Mouse (Mus musculus) spleen, adult 2 months (tissue): Measurements from ENCODE around the gene Rab40b. TPM values are rescaled to one million over a fixed set of nuclear protein-coding genes. Genes with fewer than 3 reads are reported as not detected.

Experiments used
- DNase-seq, 2 experiments: peaks; one replicate each; pipeline versions ENCODE4 v3.0.0 to v3.0.0-alpha.2; 2012 to 2021; ENCODE audit warnings: low spot score in 2 of 2, low read depth in 1 of 2
- H3K27ac ChIP-seq: fragments of 200-500 bp; 2 replicates; pipeline ENCODE4 v1.5.1; 2012; ENCODE audit warnings: low read length, inconsistent platforms; ENCODE audit not compliant: insufficient read depth
- H3K27me3 ChIP-seq: fragments of 200-500 bp; 2 replicates; pipeline ENCODE4 v1.6.1; 2012; ENCODE audit warnings: mild to moderate bottlenecking, moderate library complexity, low read length, inconsistent platforms; ENCODE audit not compliant: control insufficient read depth, insufficient read depth
- H3K36me3 ChIP-seq: fragments of 200-500 bp; 2 replicates; pipeline ENCODE4 v1.6.1; 2012; ENCODE audit warnings: mild to moderate bottlenecking, low read length, inconsistent platforms; ENCODE audit not compliant: control insufficient read depth, insufficient read depth
- H3K4me1 ChIP-seq: fragments of 200-500 bp; 2 replicates; pipeline ENCODE4 v1.6.1; 2011; ENCODE audit warnings: inconsistent platforms; ENCODE audit not compliant: control insufficient read depth, insufficient read depth, insufficient read length
- H3K4me3 ChIP-seq: fragments of 200-500 bp; 2 replicates; pipeline ENCODE4 v1.5.1; 2011; ENCODE audit warnings: mild to moderate bottlenecking, inconsistent platforms; ENCODE audit not compliant: insufficient read depth, insufficient read length; ENCODE audit errors: extremely low read depth
- CTCF ChIP-seq: fragments of 200-500 bp; IDR thresholded peaks from 2 replicates; pipeline ENCODE4 v1.5.1; 2011; ENCODE audit warnings: mild to moderate bottlenecking, inconsistent platforms; ENCODE audit not compliant: insufficient read depth, insufficient read length, insufficient replicate concordance; ENCODE audit errors: extremely low read depth
- POLR2A ChIP-seq: fragments of 200-500 bp; IDR thresholded peaks from 2 replicates; pipeline ENCODE4 v1.6.1; 2011; ENCODE audit warnings: low read depth, low read length, inconsistent platforms
- WGBS: fragments of 180-500 bp; shearing (Covaris S2); methylation state at CpG from one replicate; pipeline ENCODE4 v1.1.7; 2018; 5-methylcytosine and 5-hydroxymethylcytosine counted together
- polyA plus RNA-seq: library from polyadenylated mRNA; depleted of rRNA; stranded (reverse); fragments of >200 nt; gene quantifications from 2 replicates; pipeline ENCODE4 v1.2.3, GENCODE M21; 2012

Rab40b gene
- polyA plus RNA-seq, 1 experiment, result 0.67 TPM

DNA sequence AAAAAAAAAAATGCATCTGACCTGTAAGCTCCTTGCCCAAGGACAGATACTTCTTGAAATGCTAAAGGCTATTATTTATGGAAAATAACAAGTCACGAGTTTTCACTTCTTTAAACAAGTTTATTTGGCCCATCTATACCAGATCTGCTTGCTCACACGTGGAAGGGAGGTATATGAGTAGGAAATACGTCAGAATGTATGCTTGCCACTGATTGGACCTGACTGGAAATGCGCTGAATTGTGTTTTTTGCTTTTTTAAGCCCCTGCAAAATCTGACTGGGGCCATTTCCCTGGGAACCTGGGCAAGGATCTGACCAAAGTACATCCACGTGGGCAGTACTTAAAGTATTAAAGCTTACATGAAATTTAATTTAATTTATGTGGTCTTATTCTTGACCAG lies 32.3 kb upstream of the Rab40b start:
- Histone ChIP-seq H3K36me3 (no peaks in the 10 kb centered on the region), H3K4me3 (no peak overlapping the region), H3K27ac (no peak overlapping the region), H3K4me1 (peaks cover 4% of the 10 kb centered on the region; the same call in 1 of the 2 replicates), H3K27me3 (no peaks in the 10 kb centered on the region)
- WGBS, result 62% methylated on average over 5 of the region's 5 CpGs
- DNase-seq, result no peak
- TF ChIP-seq CTCF (no peak), POLR2A (no peak)

DNA sequence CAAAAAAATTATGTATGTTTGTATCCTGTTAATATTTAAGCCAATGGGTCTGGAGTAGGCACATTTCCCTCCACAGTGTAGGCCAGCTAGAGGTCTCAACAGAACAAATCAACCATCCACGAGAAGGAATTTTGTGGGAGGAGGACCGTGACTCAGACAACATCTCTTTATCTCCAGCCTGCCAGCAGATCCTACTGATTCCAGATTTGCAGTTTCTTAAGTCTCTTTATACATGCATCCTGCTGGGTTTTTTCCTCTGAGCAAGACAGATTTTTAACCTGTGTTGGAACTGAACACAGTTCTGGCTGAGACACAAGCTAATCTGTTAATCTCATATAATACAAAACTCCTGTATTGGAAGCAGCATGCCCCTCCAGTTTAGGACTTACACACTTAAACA lies 30.9 kb upstream of the Rab40b start:
- Histone ChIP-seq H3K4me3 (no peak overlapping the region), H3K27ac (no peak overlapping the region), H3K36me3 (no peaks in the 10 kb centered on the region), H3K4me1 (peaks cover 4% of the 10 kb centered on the region; the same call in 1 of the 2 replicates), H3K27me3 (no peaks in the 10 kb centered on the region)
- no peak for DNase-seq
- TF ChIP-seq POLR2A (no peak), CTCF (no peak)
- 85% methylated on average over 2 of the region's 2 CpGs for WGBS

DNA sequence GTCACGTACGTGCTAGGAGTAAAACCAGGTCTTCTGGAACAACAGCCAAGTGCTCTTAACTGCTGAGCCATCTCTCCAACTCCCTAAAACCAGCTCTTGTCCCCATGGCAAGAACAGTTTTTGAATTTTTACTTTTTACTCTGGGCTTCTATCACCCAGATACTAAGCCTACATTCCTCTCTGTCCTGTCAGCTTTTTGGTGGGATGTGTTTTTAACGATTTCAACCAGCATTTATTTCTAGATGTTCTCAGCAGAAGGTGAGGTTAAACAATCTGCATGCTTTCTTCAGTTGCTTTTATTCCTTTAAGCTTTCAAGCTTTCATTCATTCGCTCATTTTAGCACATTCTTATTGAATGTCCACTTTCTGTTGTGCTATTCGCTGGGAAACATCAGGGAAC lies 29.9 kb upstream of the Rab40b start:
- Histone ChIP-seq H3K27me3 (no peaks in the 10 kb centered on the region), H3K4me1 (peaks cover 4% of the 10 kb centered on the region; the same call in 1 of the 2 replicates), H3K4me3 (no peak overlapping the region), H3K27ac (no peak overlapping the region), H3K36me3 (no peaks in the 10 kb centered on the region)
- 85% methylated on average over 5 of the region's 5 CpGs for WGBS
- TF ChIP-seq POLR2A (no peak), CTCF (no peak)
- no peak for DNase-seq

DNA sequence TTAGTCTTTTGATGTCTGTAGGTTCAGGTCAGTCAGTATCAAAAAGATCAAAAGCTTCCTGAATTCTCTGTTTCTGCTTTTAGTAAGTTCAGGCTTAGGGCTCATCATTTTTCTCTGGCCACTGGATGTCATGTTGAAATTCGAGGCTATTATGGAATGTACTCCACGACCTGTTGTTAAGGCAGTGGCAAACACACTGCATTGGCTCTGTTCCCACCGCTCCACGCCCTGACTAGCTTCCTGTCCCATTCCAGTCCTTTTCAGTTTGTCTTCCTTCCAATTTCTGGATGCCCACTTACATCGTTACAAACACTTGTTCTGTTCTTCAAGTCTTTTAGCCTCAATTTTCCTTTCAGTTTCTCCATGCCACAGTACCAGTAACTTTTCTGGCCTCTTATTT lies 27.3 kb upstream of the Rab40b start:
- TF ChIP-seq CTCF (no peak), POLR2A (no peak)
- Histone ChIP-seq H3K4me1 (no peaks in the 10 kb centered on the region), H3K4me3 (no peak overlapping the region), H3K27ac (no peak overlapping the region), H3K27me3 (no peaks in the 10 kb centered on the region), H3K36me3 (no peaks in the 10 kb centered on the region)
- 68% methylated on average over 5 of the region's 5 CpGs for WGBS
- no peak for DNase-seq

DNA sequence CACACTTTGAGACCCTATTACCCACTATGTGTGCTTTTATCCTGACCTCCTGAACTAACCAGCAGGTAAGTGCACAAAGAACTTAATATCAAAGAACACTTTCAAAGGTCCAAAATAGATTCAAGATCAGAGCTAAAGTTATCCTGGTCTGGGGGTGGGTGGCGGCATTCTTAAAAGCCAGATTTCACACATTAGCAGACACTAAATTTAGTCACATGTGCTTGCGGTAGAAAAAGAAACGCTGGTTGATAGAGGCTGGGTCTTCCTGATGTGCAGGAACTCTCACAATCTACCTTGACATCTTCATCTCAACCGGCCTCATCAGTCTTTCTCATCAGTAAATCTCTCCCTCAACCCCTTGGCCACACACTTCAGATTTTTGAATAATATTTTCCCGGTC lies 26.7 kb upstream of the Rab40b start:
- WGBS, result 80% methylated on average over 5 of the region's 5 CpGs
- TF ChIP-seq POLR2A (no peak), CTCF (no peak)
- no peak for DNase-seq
- H3K27me3 ChIP-seq, result no peaks in the 10 kb centered on the region
- no peak overlapping the region for H3K4me3 ChIP-seq
- H3K36me3 ChIP-seq, result no peaks in the 10 kb centered on the region
- H3K27ac ChIP-seq, result no peak overlapping the region
- no peaks in the 10 kb centered on the region for H3K4me1 ChIP-seq

DNA sequence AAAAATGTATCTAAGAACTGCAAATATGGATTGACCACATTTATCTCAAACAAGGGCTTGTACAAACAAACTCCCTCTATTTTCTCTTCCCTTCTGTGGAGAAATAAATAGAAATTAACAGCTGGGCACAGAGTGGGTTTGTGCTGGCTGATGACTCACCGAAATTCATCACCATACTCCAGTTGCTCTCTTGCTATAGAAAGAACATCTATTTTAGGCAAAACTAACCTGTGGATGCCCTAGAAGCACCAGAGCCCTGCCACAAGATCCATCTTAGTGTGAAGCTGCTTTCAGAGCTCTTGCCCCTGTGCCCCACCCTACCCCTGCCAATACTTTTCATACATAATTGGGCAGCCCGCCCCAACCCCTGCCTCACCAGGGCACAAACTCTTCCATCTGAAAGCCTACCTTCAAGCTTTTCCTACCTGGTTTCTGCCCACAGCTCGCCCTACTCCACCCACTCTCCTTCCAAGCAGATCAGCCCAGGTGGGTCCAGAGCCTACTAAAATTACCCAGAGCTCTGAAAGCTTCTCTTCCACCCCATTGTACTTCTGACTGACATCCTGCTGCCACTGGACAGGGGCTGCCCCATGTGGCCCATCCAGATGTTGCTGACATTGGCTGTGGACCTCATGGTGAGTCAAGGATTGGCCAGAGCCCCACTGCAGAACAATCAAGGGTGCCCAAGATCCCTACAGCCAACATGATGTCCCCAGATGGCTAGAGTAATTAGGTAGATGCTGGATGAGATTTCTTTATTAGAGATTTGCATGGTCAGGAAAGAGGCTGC lies 19.5 kb upstream of the Rab40b start:
- DNase-seq, result no peak
- no peaks in the 10 kb centered on the region for H3K36me3 ChIP-seq
- 75% methylated on average over 3 of the region's 3 CpGs for WGBS
- H3K27ac ChIP-seq, result no peak overlapping the region
- no peaks in the 10 kb centered on the region for H3K4me1 ChIP-seq
- H3K4me3 ChIP-seq, result no peak overlapping the region
- TF ChIP-seq CTCF (no peak), POLR2A (no peak)
- no peaks in the 10 kb centered on the region for H3K27me3 ChIP-seq

DNA sequence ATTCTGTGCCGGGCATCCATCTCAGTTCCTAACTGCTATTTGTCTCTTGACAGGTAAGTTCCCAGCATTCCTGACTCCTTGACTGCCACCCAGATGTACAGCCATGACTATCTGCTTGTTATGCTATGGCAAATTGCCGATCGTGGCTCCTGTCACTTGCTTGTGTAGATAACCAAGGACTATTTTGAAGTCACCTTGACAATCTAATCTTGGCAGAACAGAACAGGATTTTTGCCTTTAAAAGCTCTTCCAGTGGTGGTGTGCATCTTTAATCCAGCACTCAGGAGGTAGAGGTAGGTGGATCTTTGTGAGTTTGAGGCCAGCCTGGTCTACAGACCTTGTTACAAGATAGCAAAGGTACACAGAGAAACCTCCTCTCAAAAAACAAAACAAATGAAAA lies 4.4 kb upstream of the Rab40b start:
- H3K4me3 ChIP-seq, result no peak overlapping the region
- no peak for DNase-seq
- WGBS, result 86% methylated on average over 3 of the region's 3 CpGs
- no peak overlapping the region for H3K27ac ChIP-seq
- no peaks in the 10 kb centered on the region for H3K36me3 ChIP-seq
- H3K4me1 ChIP-seq, result peaks cover 3% of the 10 kb centered on the region; the same call in 1 of the 2 replicates
- TF ChIP-seq CTCF (no peak), POLR2A (no peak)
- H3K27me3 ChIP-seq, result no peaks in the 10 kb centered on the region
